Mouse (Mus musculus): ENCODE measurements at regions not wholly inside any gene's neighbourhood (a gene's known extent, or its start where the extent isn't known, plus 50 kb on each side); places are given as distances from the start of the nearest gene placed in this dataset.

DNA sequence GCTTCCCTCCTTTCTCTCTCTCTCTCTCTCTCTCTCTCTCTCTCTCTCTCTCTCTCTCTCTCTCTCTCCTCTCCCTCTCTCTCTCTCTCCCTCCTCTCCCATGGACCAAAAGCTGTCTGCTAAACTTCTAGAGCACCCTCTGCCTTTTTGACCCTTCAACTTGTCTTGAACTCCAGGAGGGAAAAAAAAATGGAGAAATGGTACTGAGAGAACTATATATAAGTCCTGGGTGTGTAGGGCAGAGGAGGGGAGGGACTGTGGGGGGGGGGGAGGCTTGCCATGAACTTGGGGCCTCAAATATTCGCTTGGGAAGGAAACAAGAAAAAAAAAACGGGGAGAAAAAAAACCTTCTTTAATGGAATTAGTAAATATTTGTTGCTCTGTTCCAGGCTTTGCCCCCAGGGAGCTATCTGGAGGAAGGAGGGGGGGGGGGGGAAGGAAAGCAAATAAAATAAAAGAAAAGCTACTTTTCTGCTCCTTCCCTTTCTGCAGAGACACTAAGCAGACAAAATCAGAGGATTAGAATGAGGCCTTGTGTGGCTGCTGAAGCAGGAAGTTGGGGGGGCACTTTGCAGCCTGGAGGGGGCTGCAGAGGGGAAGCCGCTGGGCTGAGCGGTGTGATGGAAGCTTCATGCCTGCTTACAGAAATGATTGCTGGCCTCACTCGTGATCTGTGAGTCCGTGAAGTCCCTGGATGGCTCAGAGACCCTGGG is 270.1 kb upstream of the Tbx3 start:
- no peak for DNase-seq (ENCODE audit: low spot score)

DNA sequence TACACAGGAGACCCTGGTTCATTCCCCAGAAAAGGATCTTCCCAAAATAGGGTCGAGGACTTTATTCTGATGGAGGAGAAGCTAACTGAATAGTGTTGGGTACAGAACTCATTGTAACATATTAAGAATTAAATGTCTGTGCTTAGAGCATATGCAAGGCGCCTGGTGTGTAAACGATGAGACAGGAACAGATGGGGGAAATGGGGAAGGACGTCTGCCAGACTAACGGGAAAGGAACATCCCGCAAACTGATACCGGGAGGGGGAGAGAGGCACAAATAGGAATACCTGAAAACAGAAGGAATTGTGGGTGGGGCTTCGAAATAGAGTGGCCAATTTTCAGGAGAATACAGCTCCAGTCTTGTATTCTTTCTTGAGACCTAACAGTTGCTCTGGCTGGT is 268.6 kb upstream of the Tbx3 start:
- no peak for DNase-seq (ENCODE audit: low spot score)

DNA sequence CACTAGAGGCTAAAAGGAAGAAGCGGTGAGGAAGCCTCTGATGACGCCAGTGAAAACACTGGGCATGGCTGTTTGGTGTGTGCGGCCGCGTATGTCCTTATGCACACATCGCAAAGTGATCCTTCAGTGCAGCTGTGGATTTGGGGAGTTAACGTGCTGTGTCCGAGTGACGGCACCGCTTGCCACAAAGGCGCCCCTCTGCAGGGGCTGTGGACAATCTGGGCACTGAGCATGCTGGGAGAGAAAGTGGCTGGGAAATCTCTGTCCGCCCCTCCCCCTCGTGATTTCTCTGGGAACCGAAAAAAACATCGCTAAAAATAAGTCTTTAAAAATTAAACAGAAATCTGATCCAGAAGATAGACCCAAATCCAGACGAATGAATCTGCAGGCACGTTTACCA is 267.8 kb upstream of the Tbx3 start:
- DNase-seq (ENCODE audit: low spot score), result no peak

DNA sequence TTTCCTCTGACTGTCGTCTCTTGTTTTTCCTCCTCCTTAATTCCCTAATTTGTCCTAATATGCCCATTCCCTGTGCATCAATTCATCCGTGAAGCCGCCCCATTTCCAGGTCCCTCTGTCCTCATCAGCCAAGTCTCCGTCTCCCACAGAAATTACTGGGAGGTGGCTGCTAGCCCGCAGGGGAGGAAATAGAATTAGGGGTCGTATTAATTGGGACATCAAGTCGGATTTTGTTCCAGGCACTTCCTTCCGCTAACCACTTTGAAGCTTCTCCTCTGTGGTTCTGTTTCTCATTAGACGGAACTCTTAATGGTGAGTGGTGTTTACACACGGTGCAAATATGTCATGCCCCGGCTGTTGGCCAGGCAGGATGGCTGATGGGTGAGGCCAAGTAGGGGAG is 259.5 kb upstream of the Tbx3 start:
- DNase-seq (ENCODE audit: low spot score), result no peak

DNA sequence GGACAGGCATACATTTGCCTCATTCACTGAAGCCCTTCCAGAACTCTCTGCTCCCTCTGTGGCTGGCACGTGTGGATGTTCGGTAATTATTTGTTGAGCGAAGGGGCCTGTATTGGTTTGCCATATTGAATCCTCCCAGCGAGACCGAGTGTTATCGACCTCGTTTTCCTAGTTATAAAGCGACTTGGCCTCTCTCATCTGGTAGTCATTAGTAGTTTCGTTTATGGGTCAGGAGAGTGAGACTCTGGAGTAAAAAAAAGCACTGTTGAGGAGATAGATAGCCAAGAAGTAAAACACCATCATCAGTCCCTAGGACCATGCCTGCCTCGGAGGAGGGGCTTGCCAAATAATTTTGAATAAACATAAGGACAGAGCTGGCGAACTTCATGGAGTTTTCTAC is 254.6 kb upstream of the Tbx3 start:
- DNase-seq (ENCODE audit: low spot score), result no peak

DNA sequence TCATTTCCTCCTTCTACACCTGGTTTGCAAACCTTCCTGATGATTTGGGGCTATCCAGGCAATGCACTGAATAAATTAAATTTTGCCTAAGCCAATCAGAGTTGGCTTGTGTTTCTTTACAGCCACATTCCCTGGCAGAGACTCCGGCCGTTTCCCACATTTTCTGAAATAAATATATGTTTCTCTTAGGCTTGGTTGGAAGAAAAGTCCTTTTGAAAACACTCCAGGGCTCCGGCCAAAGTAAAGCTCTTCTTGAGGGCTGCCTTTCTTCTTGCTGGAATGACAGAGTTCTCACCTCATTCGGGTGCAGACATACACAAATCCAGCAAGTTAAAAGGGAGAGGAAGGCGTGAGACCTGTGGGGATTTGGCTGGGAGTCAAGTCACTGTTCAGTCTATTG is 252.0 kb upstream of the Tbx3 start:
- DNase-seq (ENCODE audit: low spot score), result no peak

DNA sequence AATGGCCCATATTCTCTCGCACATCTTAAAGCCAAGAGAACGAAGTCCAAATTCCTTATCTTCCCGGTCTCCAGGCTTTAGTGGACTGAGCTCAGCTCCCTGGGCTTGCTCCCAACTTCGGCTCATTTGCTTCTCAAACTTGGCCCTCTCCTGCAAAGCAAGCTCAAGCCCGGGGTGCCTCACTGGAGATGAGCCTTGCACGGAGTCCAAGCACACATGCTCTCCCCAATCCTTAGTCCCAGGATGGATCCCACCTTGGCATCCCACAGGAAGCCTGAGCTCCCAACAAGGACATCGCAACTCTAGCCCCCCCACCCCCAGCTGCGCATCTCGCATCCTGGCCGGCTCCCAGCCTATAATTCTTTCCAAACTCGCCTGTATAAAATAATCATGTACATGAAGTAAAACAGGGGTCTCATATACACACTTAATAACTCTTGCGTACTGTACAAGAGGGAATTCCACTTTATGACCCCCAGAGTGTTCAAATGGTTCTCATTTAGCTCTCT is 242.9 kb upstream of the Tbx3 start:
- DNase-seq (ENCODE audit: low spot score), result no peak

DNA sequence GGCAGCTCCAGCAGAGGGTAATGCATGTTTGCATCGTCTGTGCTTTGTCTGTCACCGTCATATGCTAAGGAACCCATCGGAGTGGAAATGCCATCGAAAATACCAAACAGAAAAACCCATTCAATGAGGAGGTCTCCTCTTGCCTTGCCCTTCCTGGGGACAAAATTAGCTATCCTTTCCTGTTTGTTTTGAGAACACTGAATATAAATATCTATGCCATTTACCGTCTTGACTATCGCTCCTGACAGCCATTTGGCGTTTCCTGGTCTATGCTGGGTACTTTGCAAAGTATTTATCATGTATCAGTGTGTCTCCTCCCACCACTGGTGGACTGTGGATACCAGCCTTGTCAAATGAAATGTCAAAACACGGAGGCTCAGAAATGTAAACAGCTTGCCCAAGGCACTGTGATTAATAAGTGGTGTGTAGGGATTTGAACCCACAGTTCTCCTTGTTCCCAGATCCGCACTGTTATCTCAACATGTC is 239.2 kb upstream of the Tbx3 start:
- no peak for DNase-seq (ENCODE audit: low spot score)

DNA sequence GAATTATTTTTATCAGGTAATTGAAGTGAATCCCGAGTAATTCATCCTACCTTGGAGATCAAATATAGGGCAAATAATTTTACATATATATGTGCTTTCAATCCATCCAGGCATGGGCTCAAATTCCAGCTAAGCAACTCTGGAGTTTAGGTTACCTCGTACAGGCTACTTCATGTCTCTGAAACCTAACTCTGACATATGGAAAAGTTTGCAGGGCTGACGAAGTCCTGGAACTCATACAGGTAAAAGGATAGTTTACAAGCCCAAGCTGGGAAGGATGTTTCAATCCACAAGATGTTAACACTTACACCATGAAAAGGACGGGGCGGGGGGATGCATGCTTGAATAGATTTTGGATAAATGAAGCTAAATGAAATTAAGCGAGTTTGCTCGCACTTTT is 235.9 kb upstream of the Tbx3 start:
- DNase-seq (ENCODE audit: low spot score), result no peak

DNA sequence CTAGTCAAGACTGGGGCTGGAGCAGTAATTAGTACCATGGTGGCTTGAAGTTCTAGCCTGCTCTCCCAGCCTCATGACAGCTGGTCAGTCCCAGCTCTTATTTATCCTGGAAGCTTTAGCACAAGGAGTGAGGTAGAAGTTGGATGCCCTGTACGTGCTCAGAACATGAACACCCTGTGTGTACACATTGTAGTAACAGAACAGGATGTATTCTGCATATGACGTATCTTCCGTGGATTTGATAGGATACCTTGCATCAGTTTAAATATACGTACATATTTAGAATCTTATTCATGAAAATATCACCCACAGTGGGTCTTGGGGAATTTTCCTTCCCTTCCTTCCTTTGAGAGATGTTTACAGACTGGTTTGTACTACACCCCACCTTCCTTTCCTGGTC is 222.0 kb upstream of the Tbx3 start:
- DNase-seq (ENCODE audit: low spot score), result no peak

DNA sequence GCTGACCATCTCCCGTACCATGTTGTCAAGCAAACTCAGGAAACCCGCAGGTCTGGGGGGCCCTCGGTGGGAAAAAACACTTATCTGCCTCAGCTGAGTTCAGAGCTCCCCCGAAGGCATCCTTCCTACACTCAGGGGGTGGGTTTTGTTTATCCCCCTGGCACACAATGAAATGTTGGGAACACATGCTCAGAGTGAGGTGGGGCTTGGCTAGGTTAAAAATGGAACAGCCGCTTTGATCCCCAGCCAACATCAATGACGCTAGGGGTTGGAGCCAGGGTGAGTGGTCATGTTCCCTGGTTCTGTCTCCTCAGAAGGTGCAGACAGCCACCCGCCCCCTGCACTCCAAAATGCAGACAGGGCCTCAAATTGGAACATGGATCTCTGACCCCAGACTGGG is 221.3 kb upstream of the Tbx3 start:
- no peak for DNase-seq (ENCODE audit: low spot score)

DNA sequence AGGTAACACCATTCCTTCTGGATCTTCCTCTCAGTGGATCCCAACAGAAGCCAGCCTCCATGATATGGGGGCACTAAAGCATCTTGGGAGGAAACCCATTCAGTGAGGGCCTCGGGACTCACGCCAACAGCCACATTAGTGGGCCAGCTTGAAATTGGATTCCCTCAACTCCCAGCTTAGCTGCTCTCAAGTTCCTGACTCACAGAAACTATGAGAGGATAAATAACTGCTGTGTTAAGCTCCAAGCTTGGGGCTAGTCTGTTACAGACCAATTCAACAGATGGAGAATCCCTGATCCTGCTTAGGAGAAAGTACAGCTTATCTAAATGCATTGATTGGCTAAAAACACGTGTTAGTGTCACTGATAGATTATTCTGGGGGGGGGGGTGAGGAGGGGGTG is 210.7 kb upstream of the Tbx3 start:
- DNase-seq (ENCODE audit: low spot score), result no peak

DNA sequence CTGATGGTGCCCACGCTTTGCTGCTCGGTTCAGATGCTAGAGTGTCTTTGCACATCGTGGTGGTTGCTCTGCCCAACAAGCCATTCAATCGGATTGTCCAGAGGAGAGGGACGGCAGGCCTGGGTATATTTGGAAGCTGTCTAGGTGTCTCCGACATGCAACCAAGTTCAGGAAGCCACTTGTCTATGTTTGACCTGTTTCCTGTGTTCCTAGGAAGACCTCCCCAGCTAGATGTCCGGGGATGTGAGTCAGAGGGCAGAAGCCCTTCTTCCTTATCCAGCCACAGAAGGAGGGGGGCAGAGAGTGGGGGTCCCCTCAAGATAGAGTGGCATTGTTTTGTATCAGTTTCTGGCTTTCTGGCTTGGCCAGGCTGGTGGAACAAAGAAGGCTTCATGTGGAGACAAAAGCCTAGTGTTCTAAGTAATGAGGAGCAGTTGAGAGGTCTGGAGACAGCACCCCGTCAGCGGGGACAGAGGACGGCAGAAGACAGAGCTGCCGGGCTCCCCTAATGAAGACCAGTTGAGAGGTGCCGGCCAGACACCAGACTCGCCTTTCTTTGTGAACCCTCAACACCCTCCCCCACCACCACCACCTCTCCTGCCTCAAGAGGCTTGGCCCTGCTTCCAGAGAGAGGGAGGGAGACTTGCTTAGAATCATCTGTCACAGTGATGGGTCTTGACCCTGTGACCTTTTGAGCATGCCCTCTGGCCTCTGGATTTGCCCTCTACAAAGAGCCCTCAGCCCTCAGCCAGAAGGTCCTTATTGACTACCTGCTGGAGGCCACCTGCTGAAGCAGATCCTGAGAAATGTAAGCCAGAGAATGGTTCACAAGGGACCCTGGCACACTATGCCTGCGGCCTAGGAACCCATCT is 207.6 kb upstream of the Tbx3 start:
- DNase-seq (ENCODE audit: low spot score), result no peak

DNA sequence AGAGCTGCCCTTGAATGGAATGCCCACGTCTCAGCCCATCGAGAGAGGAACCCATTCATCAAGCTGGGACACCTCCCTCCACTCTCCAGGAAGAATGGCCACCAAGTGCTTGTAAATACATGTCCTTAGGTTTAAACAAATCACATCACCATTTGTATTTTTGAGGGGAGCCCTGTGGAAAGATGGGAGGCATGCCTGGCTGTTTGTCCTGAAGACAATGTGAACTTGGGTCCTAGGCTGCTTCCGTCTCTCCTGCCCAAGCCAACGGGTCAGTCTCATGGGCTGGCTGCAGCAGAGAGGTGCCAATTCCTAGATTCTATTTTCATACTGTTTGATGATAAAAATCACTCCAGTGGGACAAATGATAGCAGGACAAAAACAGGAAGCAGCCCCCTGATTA is 205.9 kb upstream of the Tbx3 start:
- DNase-seq (ENCODE audit: low spot score), result no peak

DNA sequence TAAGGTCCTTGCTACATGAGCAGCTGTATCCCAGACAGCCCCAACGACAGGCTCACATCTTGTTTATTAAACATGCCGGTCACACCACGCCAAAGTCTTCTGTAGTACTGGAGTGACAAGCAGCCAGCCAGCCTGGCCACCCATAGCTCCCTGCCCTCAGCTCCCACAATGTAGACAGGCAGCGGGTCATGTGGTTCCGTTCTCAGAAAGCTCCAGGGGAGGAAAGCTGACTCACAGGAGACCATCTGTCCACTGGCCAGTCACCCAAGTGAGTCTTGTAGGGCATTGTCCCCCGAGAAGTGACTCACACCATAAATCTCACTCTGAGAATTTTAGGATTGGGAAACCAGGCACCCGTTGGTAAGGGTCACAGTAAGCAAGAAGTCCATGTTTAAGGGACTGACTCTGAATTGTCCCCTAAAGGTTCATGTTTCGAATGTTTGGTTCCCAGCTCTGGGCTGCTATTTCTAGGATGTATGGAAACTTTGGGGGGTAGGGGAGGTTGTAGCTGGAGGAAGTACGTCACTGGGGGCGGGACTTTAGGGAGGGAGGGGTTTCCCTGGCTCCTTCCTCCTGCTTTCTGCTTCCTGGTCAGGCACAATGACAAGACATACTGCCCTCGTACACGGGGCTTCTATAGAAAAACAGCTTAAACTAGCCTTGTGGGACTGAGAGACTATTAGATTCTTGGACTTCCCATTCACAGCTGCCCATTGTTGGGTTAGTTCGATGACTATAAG is 203.0 kb upstream of the Tbx3 start:
- DNase-seq (ENCODE audit: low spot score), result no peak

DNA sequence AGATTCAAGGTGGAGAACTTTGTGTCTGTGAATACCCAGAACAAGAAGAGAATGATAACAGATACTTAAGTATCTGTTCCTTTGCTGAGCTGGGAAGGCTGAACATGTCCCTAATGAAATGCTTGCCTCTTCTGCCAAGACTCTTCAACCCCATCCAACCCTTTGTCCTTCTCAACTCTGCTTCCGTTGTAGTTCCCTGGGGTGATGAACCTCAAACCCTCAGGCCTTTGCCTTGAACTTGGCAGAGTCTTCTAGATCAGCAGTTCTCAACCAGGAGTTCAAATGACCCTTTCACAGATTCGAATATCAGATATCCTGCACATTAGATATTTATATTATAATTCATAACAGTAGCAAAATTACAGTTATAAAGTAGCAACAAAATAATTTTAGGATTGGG is 192.5 kb upstream of the Tbx3 start:
- DNase-seq (ENCODE audit: low spot score), result no peak

DNA sequence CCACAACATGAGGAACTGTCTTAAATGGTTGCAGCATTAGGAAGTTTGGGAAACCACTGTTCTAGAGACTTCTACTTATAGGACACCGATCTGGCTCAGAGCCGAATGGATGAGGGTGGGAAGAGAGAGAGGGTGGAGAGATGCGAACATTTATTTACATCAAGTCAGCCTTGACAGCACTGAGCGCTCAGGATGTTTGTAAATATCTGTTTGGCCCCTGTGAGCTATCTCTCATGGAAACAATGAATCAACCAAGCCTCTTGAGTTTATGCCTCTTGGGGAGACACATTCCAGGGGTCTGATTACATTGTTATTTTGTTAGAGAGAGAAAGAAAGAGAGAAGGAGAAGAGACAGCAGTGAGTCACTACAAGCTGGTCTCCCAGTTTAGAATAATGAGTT is 192.1 kb upstream of the Tbx3 start:
- DNase-seq (ENCODE audit: low spot score), result no peak

DNA sequence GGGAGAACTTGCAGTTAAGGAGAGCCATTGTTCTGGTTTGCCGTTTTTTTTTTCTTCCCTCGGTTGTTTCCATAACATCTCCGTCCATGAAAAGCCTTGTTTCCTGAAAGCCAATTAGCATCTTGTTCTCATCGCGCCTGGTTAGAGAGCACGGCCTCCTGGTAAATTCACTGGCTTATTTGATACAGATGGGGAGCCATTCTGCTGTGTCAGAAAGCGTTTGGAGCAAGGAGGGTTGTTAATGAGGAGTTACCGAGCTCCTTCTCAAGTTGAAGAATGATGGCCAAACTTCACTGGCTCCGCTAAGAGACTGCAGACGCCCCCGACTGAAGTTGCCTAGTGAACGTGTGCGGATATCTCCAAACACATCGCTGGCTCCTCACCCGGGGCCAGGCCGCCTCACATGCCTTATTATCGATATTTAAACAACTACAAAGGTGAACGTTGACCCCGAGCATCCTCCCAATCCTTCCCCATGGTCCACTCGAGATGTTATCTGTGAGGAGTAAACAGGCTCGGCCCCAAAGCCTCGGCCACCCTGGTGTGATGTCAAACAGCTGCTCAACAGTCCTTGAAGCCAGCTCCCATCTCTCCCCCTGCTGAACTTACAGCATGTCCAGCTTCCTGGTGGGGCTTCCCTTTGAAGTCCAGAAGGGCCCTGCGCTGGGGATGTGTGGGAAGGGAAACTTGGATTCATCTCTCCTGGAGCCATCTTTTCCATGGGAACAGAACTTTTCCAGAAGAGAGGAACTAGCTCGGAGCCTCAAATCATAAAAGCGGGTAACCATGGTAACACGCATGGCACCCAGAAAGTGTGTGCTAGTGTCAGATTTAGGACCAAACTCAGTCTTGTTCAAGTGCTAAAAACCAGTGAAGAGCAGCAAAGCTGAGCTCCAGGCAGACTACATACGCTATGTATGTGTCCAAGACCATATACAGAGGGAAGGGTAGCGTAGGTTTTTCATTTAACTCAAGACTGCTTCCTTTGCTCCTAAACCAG is 190.0 kb upstream of the Tbx3 start:
- DNase-seq (ENCODE audit: low spot score), result peak; percentile 6

DNA sequence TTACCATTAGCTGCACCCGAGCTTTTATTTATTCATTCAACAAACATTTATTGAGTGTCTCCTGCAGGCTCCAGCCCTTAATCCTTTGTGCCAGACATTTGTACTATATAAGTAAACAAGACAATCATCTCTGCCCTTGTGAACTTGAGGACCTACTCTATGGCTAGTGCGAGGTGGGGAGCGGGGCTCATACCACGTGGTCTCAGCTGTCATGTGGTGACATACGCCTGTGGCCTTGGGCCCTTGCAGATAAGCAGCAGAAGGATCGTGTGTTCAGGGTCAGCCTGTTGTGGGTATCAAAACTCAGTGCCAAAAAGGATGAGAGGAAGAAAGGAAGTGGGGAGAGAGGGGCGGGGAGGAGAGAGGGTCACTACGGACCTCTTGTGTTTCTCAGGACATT is 186.8 kb upstream of the Tbx3 start:
- peak; percentile 54 for DNase-seq (ENCODE audit: low spot score)

DNA sequence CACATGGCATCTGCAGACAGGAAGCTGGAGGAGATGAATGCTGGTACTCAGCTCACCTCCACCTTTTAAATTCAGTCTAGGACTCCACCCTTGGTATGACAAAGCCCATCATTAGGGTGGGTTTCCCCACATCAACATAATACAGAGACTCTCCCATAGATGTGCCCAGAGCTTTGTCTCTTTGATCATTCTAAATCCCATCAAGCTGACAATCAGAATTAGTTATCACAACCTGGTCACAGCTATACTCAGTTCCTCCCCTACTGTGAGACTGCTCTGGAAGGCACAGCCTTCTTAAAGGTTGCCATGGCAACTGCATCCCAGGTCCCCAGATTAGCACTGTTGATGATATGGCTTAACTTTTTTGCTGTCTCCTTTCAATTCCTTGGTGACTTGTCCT is 184.3 kb upstream of the Tbx3 start:
- DNase-seq (ENCODE audit: low spot score), result no peak

DNA sequence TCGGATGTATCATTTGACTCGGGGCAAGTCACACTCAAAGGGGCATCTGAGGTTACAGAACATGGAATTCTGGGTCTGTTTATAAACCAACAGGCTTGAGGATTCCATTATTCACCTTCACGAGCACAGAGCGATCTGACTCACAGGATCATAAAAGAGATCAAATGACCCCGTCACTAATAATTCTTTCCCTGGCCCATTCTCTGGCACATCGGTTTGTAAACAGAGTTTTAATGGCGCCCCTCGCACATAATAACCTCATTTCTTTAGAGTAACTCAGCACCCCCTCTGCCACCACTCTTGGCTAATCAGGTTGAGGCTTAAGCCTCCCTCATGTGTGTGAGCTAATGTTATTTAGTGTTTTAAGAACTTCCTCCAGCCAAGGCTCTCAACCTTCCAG is 183.3 kb upstream of the Tbx3 start:
- DNase-seq (ENCODE audit: low spot score), result no peak

Measured in ovary, adult 18-20 months (tissue).